Comparison of ENCODE assay signal across 25 mouse cellular contexts in genomic region chr4:124622566-124622965, GRCm38 (mm10). TPM values are rescaled to one million over a fixed set of nuclear protein-coding genes. Genes with fewer than 3 reads are reported as not detected.
"Had no signal": no experiment of that assay in that cellular context is flagged by ENCODE, and none has a peak within 500 bp of the region (broad histone marks: within the 10 kb centered on the region; RNA-seq: fewer than 3 reads in every experiment).

No protein-coding gene starts in this region.

- DNase-seq: kidney, postnatal 25 days; layer of hippocampus, postnatal 36 days; liver, embryonic 13.5 days; lung, adult 2 months; lung, postnatal 14 days; lung, postnatal 4 days; right cerebral cortex, adult 18-20 months; right cerebral cortex, postnatal 14 days; right cerebral cortex, postnatal 4 days; thymus, adult 2 months; thymus, postnatal 36 days had no signal

- H3K4me3 ChIP-seq: left cerebral cortex, adult 2 months; liver, embryonic 13.5 days; midbrain, embryonic 12.5 days; midbrain, embryonic 15.5 days; neural tube, embryonic 12.5 days; neural tube, embryonic 15.5 days had no signal

- H3K27ac ChIP-seq: kidney, postnatal 0 days; left cerebral cortex, adult 2 months; liver, embryonic 13.5 days; midbrain, embryonic 12.5 days; midbrain, embryonic 15.5 days; neural tube, embryonic 12.5 days; neural tube, embryonic 15.5 days; stomach, postnatal 0 days had no signal

- H3K27me3 ChIP-seq: midbrain, embryonic 12.5 days; midbrain, embryonic 15.5 days had no signal

RNA-seq across cellular contexts. Expression of gene 3100002H09Rik, which starts 12.0 kb away (rescaled TPM):
- total RNA-seq: liver, adult 2 months; megakaryocyte, adult 5-6 weeks had no signal
- polyA plus RNA-seq: kidney, embryonic 14.5 days; kidney, postnatal 0 days; limb, embryonic 11.5 days; limb, embryonic 14.5 days; liver, adult 2 months; liver, embryonic 13.5 days; liver, embryonic 16.5 days; lung, adult 2 months; lung, embryonic 16.5 days; stomach, postnatal 0 days; thymus, adult 2 months had no signal

RNA-seq across cellular contexts. Expression of gene Pou3f1, which starts 34.0 kb away (rescaled TPM):
- total RNA-seq: liver, adult 2 months; megakaryocyte, adult 5-6 weeks had no signal
- polyA plus RNA-seq: liver, adult 2 months; liver, embryonic 13.5 days; liver, embryonic 16.5 days had no signal
